Mouse (Mus musculus) spleen, postnatal 14 days (tissue): ENCODE data around the gene Cisd3.
"Not testable (repeated sequence)": the region's sequence is repeated elsewhere in the genome, so short reads cannot be mapped to it uniquely, and the experiment has no call there.

Experiments used
- DNase-seq, 2 experiments: peaks; one replicate each; pipeline ENCODE4 v3.0.0; 2021 to 2022; ENCODE audit warnings: low spot score in 2 of 2

The Cisd3 gene

GRCm38 (mm10) chr11:97711200-97711900 is 25.7 kb downstream of the Cisd3 start:
- no peak for DNase-seq

GRCm38 (mm10) chr11:97712286-97712685 is 26.7 kb downstream of the Cisd3 start:
- no peak for DNase-seq

DNA sequence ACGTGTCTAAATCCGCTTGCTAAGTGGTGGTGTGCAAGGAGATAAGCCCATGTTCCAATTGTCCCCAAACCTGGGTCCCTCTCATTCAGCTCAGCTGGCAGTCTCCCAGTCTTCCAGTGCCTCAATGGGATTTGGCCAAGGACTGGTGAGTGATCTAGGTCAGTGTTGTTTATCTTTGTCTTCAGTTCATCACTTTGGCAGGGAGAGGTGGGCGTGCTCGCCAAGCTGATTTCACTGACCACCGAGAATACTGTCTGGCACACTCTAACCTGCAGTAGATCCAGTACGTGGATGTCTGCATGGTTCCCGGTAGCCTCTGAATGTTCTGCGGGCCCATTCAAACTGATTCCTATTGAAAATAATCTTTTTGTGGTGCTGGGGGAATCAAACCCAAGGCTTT is 28.3 kb downstream of the Cisd3 start:
- DNase-seq, result no peak

DNA sequence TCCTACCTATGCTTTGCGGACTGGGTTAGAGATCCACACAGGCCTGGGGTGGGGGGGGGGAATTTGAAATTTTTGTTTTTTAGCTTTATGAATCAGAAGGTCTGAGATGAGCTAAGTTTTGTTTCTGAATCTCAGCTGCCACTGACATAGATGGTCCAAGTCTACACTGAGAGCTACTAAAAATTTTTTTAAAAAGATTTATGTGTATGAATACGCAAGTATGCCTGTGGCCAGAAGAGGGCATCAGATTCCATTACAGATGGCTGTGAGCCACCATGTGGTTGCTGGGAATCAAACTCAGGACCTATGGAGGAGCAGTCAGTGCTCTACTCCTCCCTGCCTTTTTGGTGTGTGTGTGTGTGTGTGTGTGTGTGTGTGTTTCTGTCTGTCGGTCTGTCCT is 28.7 kb downstream of the Cisd3 start:
- DNase-seq, result no peak

GRCm38 (mm10) chr11:97714784-97715760 is 29.4 kb downstream of the Cisd3 start:
- no peak for DNase-seq

DNA sequence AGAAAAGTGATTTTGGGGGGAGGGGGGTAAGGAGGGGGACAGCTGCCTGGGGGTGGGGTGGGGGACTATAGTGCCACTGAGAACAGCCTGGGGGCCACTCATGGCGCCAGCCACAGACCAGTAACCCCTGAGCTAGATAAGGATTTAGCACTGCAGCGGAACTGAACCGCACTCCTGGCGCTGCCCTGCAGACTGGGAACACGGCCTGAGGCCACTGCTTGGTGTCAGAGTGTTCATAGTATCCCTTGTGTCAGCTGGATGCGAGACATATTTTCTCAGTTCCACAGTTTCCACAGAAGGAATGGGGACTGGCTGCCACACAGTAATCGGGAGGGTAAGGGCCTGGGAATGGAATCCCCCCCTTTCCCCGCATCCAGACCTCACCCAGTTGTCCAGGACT is 30.4 kb downstream of the Cisd3 start:
- DNase-seq, result no peak

- no peak for DNase-seq
Measured at GRCm38 (mm10) chr11:97717369-97718280, 32.0 kb downstream of the Cisd3 start.

GRCm38 (mm10) chr11:97718281-97718860 is 32.7 kb downstream of the Cisd3 start:
- no peak for DNase-seq

DNA sequence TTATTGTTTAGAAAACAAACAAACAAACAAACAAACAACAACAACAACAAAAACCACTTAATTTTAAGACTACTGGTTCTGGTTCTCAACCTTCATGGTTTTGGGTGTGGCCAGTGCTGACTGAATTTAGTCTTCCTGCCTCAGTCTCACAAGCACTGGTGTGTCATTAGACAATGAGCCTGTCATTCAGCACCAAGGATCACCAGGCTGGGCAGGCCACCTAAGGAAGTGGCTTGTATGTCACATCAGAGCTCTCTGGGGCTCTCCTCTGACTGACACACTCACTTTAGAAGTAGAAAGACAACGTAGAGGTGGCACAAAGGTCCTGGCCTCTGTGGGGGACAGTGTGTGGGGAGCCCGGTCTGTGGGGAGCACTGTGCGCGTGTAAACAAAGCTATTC is 33.4 kb downstream of the Cisd3 start:
- DNase-seq, result no peak

DNA sequence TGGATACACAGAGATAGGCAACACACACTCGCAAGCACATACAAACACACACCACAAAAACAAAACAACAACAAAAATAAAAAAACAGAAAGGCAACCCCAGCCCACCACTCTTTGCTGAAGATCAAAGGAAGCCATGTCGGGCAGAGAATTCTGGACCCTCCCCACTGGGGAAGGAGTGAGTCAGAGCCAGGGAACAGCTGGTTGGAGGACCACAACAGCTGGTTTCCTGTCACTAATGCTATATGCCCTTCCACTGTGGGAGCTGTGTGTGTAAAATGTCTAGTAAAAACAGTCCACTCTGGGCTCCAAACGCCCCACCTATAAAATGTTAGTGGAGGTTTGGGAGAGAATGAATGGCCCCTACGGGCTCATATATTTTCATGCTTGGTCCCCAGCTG is 35.7 kb downstream of the Cisd3 start:
- DNase-seq, result no peak

- no peak for DNase-seq
Measured at GRCm38 (mm10) chr11:97723709-97724108, 38.1 kb downstream of the Cisd3 start.

- no peak for DNase-seq
Measured at GRCm38 (mm10) chr11:97728311-97728710, 42.7 kb downstream of the Cisd3 start.

GRCm38 (mm10) chr11:97728730-97729129 is 43.1 kb downstream of the Cisd3 start:
- DNase-seq, result no peak

GRCm38 (mm10) chr11:97733689-97734088 is 48.1 kb downstream of the Cisd3 start:
- no peak for DNase-seq

GRCm38 (mm10) chr11:97734810-97735209 is 49.2 kb downstream of the Cisd3 start:
- DNase-seq, result not testable (repeated sequence)

DNA sequence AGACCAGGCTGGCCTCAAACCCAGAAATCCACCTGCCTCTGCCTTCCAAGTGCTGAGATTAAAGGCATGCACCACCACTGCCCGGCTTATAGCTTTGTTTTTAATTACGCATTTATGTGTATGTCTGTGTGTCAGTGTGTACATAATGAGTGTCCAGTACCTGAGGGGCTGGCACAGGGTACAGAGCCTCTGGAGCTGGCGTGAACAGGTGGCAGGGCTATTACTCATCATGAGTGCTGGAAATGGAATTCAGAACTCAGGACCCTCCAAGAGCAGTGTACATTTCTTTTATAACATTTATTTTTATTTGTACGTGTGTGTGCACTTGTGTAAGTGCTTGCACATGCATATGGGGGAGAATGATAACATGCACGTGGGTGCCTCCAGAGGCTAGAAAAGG is 51.0 kb downstream of the Cisd3 start:
- DNase-seq, result no peak

DNA sequence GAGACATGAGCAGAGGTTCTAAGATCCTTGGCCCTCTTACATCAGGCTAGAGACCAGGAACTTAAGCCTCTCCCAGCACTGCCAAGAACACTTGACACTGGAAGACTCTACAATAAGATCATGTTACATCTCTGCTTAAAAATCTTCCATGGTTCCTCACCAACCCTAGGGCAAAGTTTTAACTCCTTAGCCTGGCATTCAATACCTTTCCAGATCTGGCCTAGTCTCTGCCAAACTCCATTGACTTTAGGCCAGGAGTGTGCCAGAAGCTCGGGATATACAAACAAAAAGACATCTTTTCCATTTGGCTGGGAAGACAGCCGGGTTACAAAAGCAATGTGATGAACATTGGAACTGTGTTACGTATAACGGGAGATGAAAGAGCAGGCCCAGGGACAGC is 52.0 kb downstream of the Cisd3 start:
- DNase-seq, result no peak
